Comparison of ENCODE assay signal across 11 mouse cellular contexts in genomic region chr4:40919785-40920184, GRCm38 (mm10). TPM values are rescaled to one million over a fixed set of nuclear protein-coding genes. Genes with fewer than 3 reads are reported as not detected.
DNase-seq lines count a peak whose midpoint lies in the region; ATAC-seq and TF ChIP-seq lines count a peak whose summit lies in the region.
"Had no signal": no experiment of that assay in that cellular context is flagged by ENCODE, and none has a peak within 500 bp of the region (broad histone marks: within the 10 kb centered on the region; RNA-seq: fewer than 3 reads in every experiment).

Gene Spink4, plus strand, starts transcription at chr4:40920052.

- 18% methylated on average over 3 of the region's 3 CpGs for WGBS in lung, adult 2 months
- 7% methylated on average over 3 of the region's 3 CpGs for WGBS in heart, embryonic 15.5 days
- 13% methylated on average over 3 of the region's 3 CpGs for WGBS in stomach, embryonic 16.5 days
- WGBS in hindbrain, embryonic 12.5 days = 65% methylated on average over 3 of the region's 3 CpGs

- no peak within 1 kb of the TSS for H3K4me2 ChIP-seq in heart, embryonic 15.5 days
- H3K4me2 ChIP-seq in stomach, embryonic 16.5 days (ENCODE audit: low read depth, low read length) = no peak within 1 kb of the TSS
- no peak within 1 kb of the TSS for H3K4me2 ChIP-seq in hindbrain, embryonic 12.5 days (replicated peaks)
- H3K4me2 ChIP-seq: limb, embryonic 13.5 days had no signal

- DNase-seq in lung, adult 2 months = peak; percentile 41
- DNase-seq in lung, postnatal 25 days (ENCODE audit: low spot score) = no peak
- DNase-seq in liver = peak; percentile 26
- no peak for DNase-seq in left cerebral cortex, adult 18-20 months (ENCODE audit: low spot score in 2 of 2)
- DNase-seq in right cerebral cortex, postnatal 4 days = no peak

- no peaks in the 10 kb centered on the region for H3K36me3 ChIP-seq in heart, embryonic 15.5 days
- H3K36me3 ChIP-seq in stomach, embryonic 16.5 days (ENCODE audit: control insufficient read depth, insufficient read depth, low read length) = no peaks in the 10 kb centered on the region
- no peaks in the 10 kb centered on the region for H3K36me3 ChIP-seq in hindbrain, embryonic 12.5 days
- H3K36me3 ChIP-seq: limb, embryonic 13.5 days had no signal

- TF ChIP-seq CTCF in lung, adult 2 months (IDR thresholded peaks at IDR 0.05; ENCODE audit: insufficient read depth, low read length) = no peak

- H3K27ac ChIP-seq in heart, embryonic 15.5 days = peak within 1 kb of the TSS; percentile 67
- peak within 1 kb of the TSS; percentile 19; the same call in 1 of the 2 replicates for H3K27ac ChIP-seq in stomach, embryonic 16.5 days (ENCODE audit: low read length)
- H3K27ac ChIP-seq in hindbrain, embryonic 12.5 days = no peak within 1 kb of the TSS
- H3K27ac ChIP-seq: hindbrain, postnatal 0 days; limb, embryonic 13.5 days had no signal

- H3K27me3 ChIP-seq in heart, embryonic 15.5 days = no peaks in the 10 kb centered on the region
- H3K27me3 ChIP-seq in stomach, embryonic 16.5 days (ENCODE audit: control insufficient read depth, insufficient read depth, low read length) = no peaks in the 10 kb centered on the region
- H3K27me3 ChIP-seq in hindbrain, embryonic 12.5 days = no peaks in the 10 kb centered on the region
- H3K27me3 ChIP-seq: limb, embryonic 13.5 days had no signal

- H3K9me3 ChIP-seq in heart, embryonic 15.5 days (replicated peaks) = no peaks in the 10 kb centered on the region
- no peaks in the 10 kb centered on the region for H3K9me3 ChIP-seq in stomach, embryonic 16.5 days (replicated peaks; ENCODE audit: control insufficient read depth, low read length)
- no peaks in the 10 kb centered on the region for H3K9me3 ChIP-seq in hindbrain, embryonic 12.5 days (replicated peaks)
- H3K9me3 ChIP-seq: limb, embryonic 13.5 days had no signal

- no peaks in the 10 kb centered on the region for H3K4me1 ChIP-seq in lung, adult 2 months (ENCODE audit: control insufficient read depth, insufficient read depth, low read length)
- peaks cover 15% of the 10 kb centered on the region for H3K4me1 ChIP-seq in heart, embryonic 15.5 days (replicated peaks)
- H3K4me1 ChIP-seq in stomach, embryonic 16.5 days (ENCODE audit: control insufficient read depth, insufficient read depth, low read length) = 0 out of 2 replicates have a peak, but pooled peaks cover 3% of the 10 kb centered on the region
- H3K4me1 ChIP-seq in hindbrain, embryonic 12.5 days = no peaks in the 10 kb centered on the region

- no peak within 1 kb of the TSS for H3K9ac ChIP-seq in heart, embryonic 15.5 days
- H3K9ac ChIP-seq in stomach, embryonic 16.5 days (ENCODE audit: low read length) = no peak within 1 kb of the TSS
- no peak within 1 kb of the TSS for H3K9ac ChIP-seq in hindbrain, embryonic 12.5 days
- H3K9ac ChIP-seq: limb, embryonic 13.5 days had no signal

- no peak for TF ChIP-seq POLR2A in lung, adult 2 months (IDR thresholded peaks at IDR 0.05; ENCODE audit: borderline replicate concordance, extremely low read depth, low read depth, low read length)

- ATAC-seq in heart, embryonic 15.5 days (replicated peaks; ENCODE audit: insufficient number of reproducible peaks, insufficient read depth, low FRiP score, low read depth) = peak; percentile 80; the same call in 1 of the 2 replicates
- ATAC-seq in stomach, embryonic 16.5 days (ENCODE audit: insufficient read depth, low FRiP score) = peak; percentile 77; the same call in 1 of the 2 replicates
- no peak for ATAC-seq in hindbrain, embryonic 12.5 days (ENCODE audit: low FRiP score)
- ATAC-seq: hindbrain, postnatal 0 days had no signal

- no peak within 1 kb of the TSS for H3K4me3 ChIP-seq in lung, adult 2 months (replicated peaks; ENCODE audit: extremely low read depth, low read depth, low read length)
- H3K4me3 ChIP-seq in heart, embryonic 15.5 days = no peak within 1 kb of the TSS
- H3K4me3 ChIP-seq in stomach, embryonic 16.5 days (replicated peaks; ENCODE audit: low read length) = no peak within 1 kb of the TSS
- no peak within 1 kb of the TSS for H3K4me3 ChIP-seq in hindbrain, embryonic 12.5 days
- H3K4me3 ChIP-seq: limb, embryonic 13.5 days had no signal

RNA-seq across cellular contexts. Expression of gene Spink4, which starts in this region (rescaled TPM):
- polyA plus RNA-seq in lung, adult 2 months (2012; rRNA removed) = 15.6 and 43.5 TPM in 2 replicates
- 4.8 and 8.2 TPM in 2 replicates for polyA plus RNA-seq in heart, embryonic 15.5 days (2015; fragmentation: Nextera tagmentation; extraction: Ambion mirVana)
- 36.1 and 40.3 TPM in 2 replicates for polyA plus RNA-seq in stomach, embryonic 16.5 days (2015; fragmentation: Nextera tagmentation; extraction: Ambion mirVana)
- not detected in 2 replicates for polyA plus RNA-seq in hindbrain, embryonic 12.5 days (2016; fragmentation: Nextera tagmentation; extraction: Ambion mirVana)
- total RNA-seq in left cerebral cortex, adult 18-20 months (2021) = not detected
- total RNA-seq: hindbrain, postnatal 0 days had no signal
- polyA plus RNA-seq: hindbrain, postnatal 0 days; limb, embryonic 13.5 days; stomach, embryonic 14.5 days had no signal

Comparison
In these comparisons a context has a peak if more than half of its experiments do, and no peak if none do; other contexts are left out.
1. DNase-seq: peak in lung, adult 2 months (single experiment) and liver (single experiment); none in lung, postnatal 25 days (single experiment), left cerebral cortex, adult 18-20 months (0 of 2) and right cerebral cortex, postnatal 4 days (single experiment).